Mouse (Mus musculus): ENCODE measurements around the gene Gm9513. TPM values are rescaled to one million over a fixed set of nuclear protein-coding genes. Genes with fewer than 3 reads are reported as not detected.

Gene Gm9513
- not detected in 2 replicates for polyA plus RNA-seq (2015; fragmentation: Nextera tagmentation; extraction: Ambion mirVana)

- Histone ChIP-seq H3K36me3 (no peaks in the 10 kb centered on the region), H3K4me1 (replicated peaks) (no peaks in the 10 kb centered on the region), H3K27me3 (no peaks in the 10 kb centered on the region), H3K9ac (replicated peaks) (no peak within 1 kb of the TSS), H3K27ac (no peak within 1 kb of the TSS), H3K4me3 (replicated peaks) (no peak within 1 kb of the TSS), H3K4me2 (replicated peaks) (no peak within 1 kb of the TSS), H3K9me3 (peaks cover 16% of the 10 kb centered on the region)
- ATAC-seq: no peak
- 63% methylated on average over 3 of the region's 3 CpGs for WGBS
Measured at GRCm38 (mm10) chr9:36475338-36475737, at the start of gene Gm9513. Gene Gm9513, plus strand, starts transcription at chr9:36475638.

- WGBS: 80% methylated on average over 4 of the region's 4 CpGs
- no peaks in the 10 kb centered on the region for H3K4me1 ChIP-seq (replicated peaks)
- ATAC-seq: no peak
- H3K4me2 ChIP-seq (replicated peaks): no peak within 1 kb of the TSS
- H3K36me3 ChIP-seq: no peaks in the 10 kb centered on the region
- no peak within 1 kb of the TSS for H3K4me3 ChIP-seq (replicated peaks)
- peaks cover 11% of the 10 kb centered on the region for H3K9me3 ChIP-seq
- no peak within 1 kb of the TSS for H3K27ac ChIP-seq
- H3K9ac ChIP-seq (replicated peaks): no peak within 1 kb of the TSS
- no peaks in the 10 kb centered on the region for H3K27me3 ChIP-seq
Measured at GRCm38 (mm10) chr9:36431584-36431983, 43.9 kb upstream of the Gm9513 start, which contains the start of gene Gm7257. Gene Gm7257, plus strand, starts transcription at chr9:36431884.

- Histone ChIP-seq H3K4me3 (replicated peaks) (no peak overlapping the region), H3K36me3 (no peaks in the 10 kb centered on the region), H3K27ac (no peak overlapping the region), H3K27me3 (no peaks in the 10 kb centered on the region), H3K4me2 (replicated peaks) (no peak overlapping the region), H3K9me3 (peaks cover 9% of the 10 kb centered on the region), H3K4me1 (replicated peaks) (no peaks in the 10 kb centered on the region), H3K9ac (replicated peaks) (no peak overlapping the region)
- WGBS: 38% methylated on average over 2 of the region's 2 CpGs
- no peak for ATAC-seq
Measured at GRCm38 (mm10) chr9:36435051-36435764, 40.2 kb upstream of the Gm9513 start.

- WGBS: 82% methylated on average over 4 of the region's 4 CpGs
- ATAC-seq: no peak
- H3K36me3 ChIP-seq: no peaks in the 10 kb centered on the region
- H3K4me3 ChIP-seq (replicated peaks): no peak overlapping the region
- H3K4me1 ChIP-seq (replicated peaks): no peaks in the 10 kb centered on the region
- H3K27me3 ChIP-seq: no peaks in the 10 kb centered on the region
- no peak overlapping the region for H3K27ac ChIP-seq
- no peak overlapping the region for H3K4me2 ChIP-seq (replicated peaks)
- H3K9ac ChIP-seq (replicated peaks): no peak overlapping the region
- H3K9me3 ChIP-seq: peaks cover 6% of the 10 kb centered on the region
Measured at GRCm38 (mm10) chr9:36494501-36495220, 19.2 kb downstream of the Gm9513 start.

GRCm38 (mm10) chr9:36495824-36496223, 20.4 kb downstream of the Gm9513 start:
- Histone ChIP-seq H3K9ac (replicated peaks) (no peak overlapping the region), H3K4me1 (replicated peaks) (no peaks in the 10 kb centered on the region), H3K27me3 (no peaks in the 10 kb centered on the region), H3K4me3 (replicated peaks) (no peak overlapping the region), H3K36me3 (no peaks in the 10 kb centered on the region), H3K4me2 (replicated peaks) (no peak overlapping the region), H3K27ac (no peak overlapping the region), H3K9me3 (peaks cover 8% of the 10 kb centered on the region)
- 42% methylated on average over 1 of the region's 1 CpGs for WGBS
- ATAC-seq: no peak

- Histone ChIP-seq H3K4me1 (replicated peaks) (no peaks in the 10 kb centered on the region), H3K27me3 (no peaks in the 10 kb centered on the region), H3K4me3 (replicated peaks) (no peak overlapping the region), H3K36me3 (no peaks in the 10 kb centered on the region), H3K9ac (replicated peaks) (no peak overlapping the region), H3K9me3 (peaks cover 17% of the 10 kb centered on the region), H3K4me2 (replicated peaks) (no peak overlapping the region), H3K27ac (no peak overlapping the region)
- 80% methylated on average over 5 of the region's 5 CpGs for WGBS
- ATAC-seq: no peak
Measured at GRCm38 (mm10) chr9:36504211-36504610, 28.8 kb downstream of the Gm9513 start.

Other genes with a start within 250 kb of the Gm9513 start
- gene Gm7257, start 43.8 kb upstream of the Gm9513 start, polyA plus RNA-seq (2015; fragmentation: Nextera tagmentation; extraction: Ambion mirVana): not detected in 2 replicates
- not detected in 2 replicates for gene Gm5615, start 66.3 kb downstream of the Gm9513 start, polyA plus RNA-seq (2015; fragmentation: Nextera tagmentation; extraction: Ambion mirVana)
- gene Gm17689, start 107.0 kb downstream of the Gm9513 start, polyA plus RNA-seq (2015; fragmentation: Nextera tagmentation; extraction: Ambion mirVana): not detected in 2 replicates
- gene A630095E13Rik, start 167.7 kb downstream of the Gm9513 start, polyA plus RNA-seq (2015; fragmentation: Nextera tagmentation; extraction: Ambion mirVana): not detected in 2 replicates
- gene Acrv1, start 217.6 kb downstream of the Gm9513 start, polyA plus RNA-seq (2015; fragmentation: Nextera tagmentation; extraction: Ambion mirVana): not detected in 2 replicates